Mouse (Mus musculus): ENCODE results near the gene Spo11. TPM values are rescaled to one million over a fixed set of nuclear protein-coding genes. Genes with fewer than 3 reads are reported as not detected.
A peak's percentile ranks its signal among the peaks of the same experiment; 100 is the strongest.

Spo11 gene
- polyA plus RNA-seq, 1 experiment from 2014 or later, result 0.26 TPM

GRCm38 (mm10) chr2:172960350-172960749, 17.1 kb upstream of the Spo11 start:
- H3K27ac ChIP-seq (ENCODE audit: poor library complexity, severe bottlenecking), result no peak overlapping the region
- H3K27me3 ChIP-seq (replicated peaks), result no peaks in the 10 kb centered on the region
- ATAC-seq (ENCODE audit: insufficient number of reproducible peaks, low FRiP score), result no peak
- WGBS, result 78% methylated on average over 3 of the region's 3 CpGs
- peaks cover 26% of the 10 kb centered on the region for H3K4me1 ChIP-seq (replicated peaks)
- H3K4me3 ChIP-seq, result no peak overlapping the region
- H3K36me3 ChIP-seq, result no peaks in the 10 kb centered on the region
- H3K4me2 ChIP-seq, result no peak overlapping the region
- H3K9ac ChIP-seq, result no peak overlapping the region
- peaks cover 15% of the 10 kb centered on the region for H3K9me3 ChIP-seq (replicated peaks)

DNA sequence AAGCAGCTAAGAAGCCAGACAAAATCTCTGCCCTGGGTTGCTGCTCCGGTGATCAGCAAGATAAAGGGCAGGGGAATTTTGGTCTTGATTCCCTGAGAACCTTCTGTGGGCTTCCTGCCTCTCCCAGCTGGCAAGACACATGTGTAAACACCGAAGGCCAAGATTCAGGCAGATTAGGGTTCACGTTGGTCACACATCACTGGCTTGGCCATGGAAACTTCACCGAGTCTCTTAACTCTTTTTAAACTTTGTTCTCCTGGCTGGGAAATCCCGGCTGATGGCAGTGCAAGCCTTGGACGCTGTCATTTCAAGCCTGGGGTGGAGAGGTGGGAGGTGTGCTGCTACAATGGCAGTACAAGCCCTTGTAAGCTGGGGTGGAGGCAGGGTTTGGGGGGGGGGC, 16.3 kb upstream of the Spo11 start:
- peaks cover 29% of the 10 kb centered on the region for H3K4me1 ChIP-seq (replicated peaks)
- H3K36me3 ChIP-seq, result no peaks in the 10 kb centered on the region
- no peak overlapping the region for H3K4me2 ChIP-seq
- H3K9me3 ChIP-seq (replicated peaks), result peaks cover 15% of the 10 kb centered on the region
- 53% methylated on average over 6 of the region's 6 CpGs for WGBS
- ATAC-seq (ENCODE audit: insufficient number of reproducible peaks, low FRiP score), result no peak
- no peak overlapping the region for H3K4me3 ChIP-seq
- no peaks in the 10 kb centered on the region for H3K27me3 ChIP-seq (replicated peaks)
- no peak overlapping the region for H3K9ac ChIP-seq
- H3K27ac ChIP-seq (ENCODE audit: poor library complexity, severe bottlenecking), result no peak overlapping the region

GRCm38 (mm10) chr2:172965249-172965648, 12.3 kb upstream of the Spo11 start:
- Histone ChIP-seq H3K27me3 (replicated peaks) (no peaks in the 10 kb centered on the region), H3K9ac (no peak overlapping the region), H3K36me3 (no peaks in the 10 kb centered on the region), H3K27ac (ENCODE audit: poor library complexity, severe bottlenecking) (no peak overlapping the region), H3K4me3 (no peak overlapping the region), H3K9me3 (replicated peaks) (peaks cover 7% of the 10 kb centered on the region; the same call in 1 of the 2 replicates), H3K4me1 (replicated peaks) (peaks cover 14% of the 10 kb centered on the region), H3K4me2 (no peak overlapping the region)
- ATAC-seq (ENCODE audit: insufficient number of reproducible peaks, low FRiP score), result no peak
- WGBS, result 39% methylated on average over 11 of the region's 11 CpGs

- peaks cover 14% of the 10 kb centered on the region for H3K4me1 ChIP-seq (replicated peaks)
- H3K9me3 ChIP-seq (replicated peaks), result no peaks in the 10 kb centered on the region
- no peaks in the 10 kb centered on the region for H3K27me3 ChIP-seq (replicated peaks)
- no peak overlapping the region for H3K9ac ChIP-seq
- H3K4me2 ChIP-seq, result no peak overlapping the region
- H3K36me3 ChIP-seq, result no peaks in the 10 kb centered on the region
- H3K27ac ChIP-seq (ENCODE audit: poor library complexity, severe bottlenecking), result no peak overlapping the region
- no peak overlapping the region for H3K4me3 ChIP-seq
- 78% methylated on average over 5 of the region's 5 CpGs for WGBS
- no peak for ATAC-seq (ENCODE audit: insufficient number of reproducible peaks, low FRiP score)
These were observed 11.0 kb upstream of the Spo11 start for GRCm38 (mm10) chr2:172966480-172966879.

DNA sequence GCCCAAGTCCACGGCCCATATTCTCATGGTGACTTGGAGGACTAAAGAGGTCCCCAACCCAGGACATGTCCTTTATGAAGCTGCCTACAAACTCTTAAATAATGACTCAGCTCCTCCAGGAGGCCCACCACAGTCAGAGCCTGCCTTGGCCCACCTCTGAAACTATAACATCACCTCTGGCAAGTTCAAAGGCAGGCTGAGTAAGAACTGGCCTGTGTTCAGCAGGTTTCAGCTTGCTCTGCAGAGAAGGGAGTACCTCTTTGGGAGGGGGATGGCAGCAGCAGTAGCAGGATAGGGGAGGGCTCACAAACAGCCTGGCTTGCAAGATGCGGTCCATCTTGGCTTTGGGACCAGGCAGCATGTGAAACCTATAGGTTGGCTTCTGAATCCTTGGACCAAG, 5.6 kb upstream of the Spo11 start:
- H3K9me3 ChIP-seq (replicated peaks), result no peaks in the 10 kb centered on the region
- no peaks in the 10 kb centered on the region for H3K27me3 ChIP-seq (replicated peaks)
- H3K9ac ChIP-seq, result no peak overlapping the region
- no peak overlapping the region for H3K4me2 ChIP-seq
- H3K36me3 ChIP-seq, result no peaks in the 10 kb centered on the region
- WGBS, result 88% methylated on average over 2 of the region's 2 CpGs
- H3K4me1 ChIP-seq (replicated peaks), result peaks cover 8% of the 10 kb centered on the region
- no peak for ATAC-seq (ENCODE audit: insufficient number of reproducible peaks, low FRiP score)
- H3K4me3 ChIP-seq, result no peak overlapping the region
- H3K27ac ChIP-seq (ENCODE audit: poor library complexity, severe bottlenecking), result no peak overlapping the region

- Histone ChIP-seq H3K9me3 (replicated peaks) (no peaks in the 10 kb centered on the region), H3K9ac (no peak overlapping the region), H3K27ac (ENCODE audit: poor library complexity, severe bottlenecking) (no peak overlapping the region), H3K27me3 (replicated peaks) (no peaks in the 10 kb centered on the region), H3K4me3 (no peak overlapping the region), H3K4me1 (replicated peaks) (peaks cover 24% of the 10 kb centered on the region), H3K4me2 (no peak overlapping the region), H3K36me3 (no peaks in the 10 kb centered on the region)
- 19% methylated on average over 7 of the region's 7 CpGs for WGBS
- ATAC-seq (ENCODE audit: insufficient number of reproducible peaks, low FRiP score), result no peak
These were observed 3.5 kb upstream of the Spo11 start for GRCm38 (mm10) chr2:172973806-172974565.

- peaks cover 24% of the 10 kb centered on the region for H3K4me1 ChIP-seq (replicated peaks)
- no peaks in the 10 kb centered on the region for H3K9me3 ChIP-seq (replicated peaks)
- no peak overlapping the region for H3K27ac ChIP-seq (ENCODE audit: poor library complexity, severe bottlenecking)
- no peaks in the 10 kb centered on the region for H3K27me3 ChIP-seq (replicated peaks)
- H3K4me2 ChIP-seq, result no peak overlapping the region
- H3K4me3 ChIP-seq, result no peak overlapping the region
- no peak for ATAC-seq (ENCODE audit: insufficient number of reproducible peaks, low FRiP score)
- H3K36me3 ChIP-seq, result no peaks in the 10 kb centered on the region
- WGBS, result 46% methylated on average over 7 of the region's 7 CpGs
- H3K9ac ChIP-seq, result no peak overlapping the region
These were observed 2.8 kb upstream of the Spo11 start for GRCm38 (mm10) chr2:172974701-172975100.

GRCm38 (mm10) chr2:172975159-172975558, 2.3 kb upstream of the Spo11 start:
- Histone ChIP-seq H3K4me3 (no peak overlapping the region), H3K36me3 (no peaks in the 10 kb centered on the region), H3K27ac (ENCODE audit: poor library complexity, severe bottlenecking) (no peak overlapping the region), H3K9me3 (replicated peaks) (no peaks in the 10 kb centered on the region), H3K4me2 (no peak overlapping the region), H3K9ac (no peak overlapping the region), H3K27me3 (replicated peaks) (no peaks in the 10 kb centered on the region), H3K4me1 (replicated peaks) (peaks cover 24% of the 10 kb centered on the region)
- ATAC-seq (ENCODE audit: insufficient number of reproducible peaks, low FRiP score), result no peak
- 62% methylated on average over 6 of the region's 6 CpGs for WGBS

GRCm38 (mm10) chr2:172976661-172977238, 750 bp upstream of the Spo11 start:
- H3K27ac ChIP-seq (ENCODE audit: poor library complexity, severe bottlenecking), result no peak overlapping the region
- H3K36me3 ChIP-seq, result no peaks in the 10 kb centered on the region
- no peak for ATAC-seq (ENCODE audit: insufficient number of reproducible peaks, low FRiP score)
- H3K4me3 ChIP-seq, result no peak overlapping the region
- H3K4me2 ChIP-seq, result peak overlapping the region; percentile 49
- 25% methylated on average over 7 of the region's 7 CpGs for WGBS
- H3K4me1 ChIP-seq (replicated peaks), result peaks cover 24% of the 10 kb centered on the region
- no peaks in the 10 kb centered on the region for H3K9me3 ChIP-seq (replicated peaks)
- H3K27me3 ChIP-seq (replicated peaks), result no peaks in the 10 kb centered on the region
- no peak overlapping the region for H3K9ac ChIP-seq

DNA sequence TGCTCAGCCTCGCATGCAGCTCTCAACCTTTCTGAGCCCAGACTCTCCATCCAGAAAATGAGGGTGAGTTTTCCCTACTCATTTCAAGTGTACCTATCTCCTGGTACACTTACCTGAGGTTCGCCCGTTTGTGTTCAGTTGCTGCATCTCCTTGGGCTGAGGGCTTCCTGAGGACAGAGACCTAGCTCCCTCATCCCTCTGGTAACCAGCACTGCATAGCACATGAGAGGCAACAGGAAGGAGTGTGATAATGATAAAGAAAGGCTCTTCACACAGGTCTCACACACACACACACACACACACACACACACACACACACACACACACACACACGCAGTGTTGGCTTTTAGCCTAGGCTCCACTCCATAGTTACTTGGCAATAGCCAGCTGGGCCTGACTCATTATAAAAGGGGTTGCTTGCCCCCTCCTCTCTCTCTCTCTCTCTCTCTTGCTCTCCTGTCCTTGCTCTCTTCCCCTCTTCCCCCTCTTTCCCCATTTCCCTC, 682 bp downstream of the Spo11 start:
- ATAC-seq (ENCODE audit: insufficient number of reproducible peaks, low FRiP score), result 0 out of 2 replicates have a peak, but pooled peaks have one; percentile 18
- H3K27me3 ChIP-seq (replicated peaks), result no peaks in the 10 kb centered on the region
- no peak overlapping the region for H3K4me2 ChIP-seq
- WGBS, result 56% methylated on average over 4 of the region's 4 CpGs
- H3K27ac ChIP-seq (ENCODE audit: poor library complexity, severe bottlenecking), result no peak overlapping the region
- no peak overlapping the region for H3K4me3 ChIP-seq
- peaks cover 30% of the 10 kb centered on the region for H3K4me1 ChIP-seq (replicated peaks)
- no peaks in the 10 kb centered on the region for H3K9me3 ChIP-seq (replicated peaks)
- H3K36me3 ChIP-seq, result no peaks in the 10 kb centered on the region
- H3K9ac ChIP-seq, result no peak overlapping the region; the same call in 1 of the 2 replicates

DNA sequence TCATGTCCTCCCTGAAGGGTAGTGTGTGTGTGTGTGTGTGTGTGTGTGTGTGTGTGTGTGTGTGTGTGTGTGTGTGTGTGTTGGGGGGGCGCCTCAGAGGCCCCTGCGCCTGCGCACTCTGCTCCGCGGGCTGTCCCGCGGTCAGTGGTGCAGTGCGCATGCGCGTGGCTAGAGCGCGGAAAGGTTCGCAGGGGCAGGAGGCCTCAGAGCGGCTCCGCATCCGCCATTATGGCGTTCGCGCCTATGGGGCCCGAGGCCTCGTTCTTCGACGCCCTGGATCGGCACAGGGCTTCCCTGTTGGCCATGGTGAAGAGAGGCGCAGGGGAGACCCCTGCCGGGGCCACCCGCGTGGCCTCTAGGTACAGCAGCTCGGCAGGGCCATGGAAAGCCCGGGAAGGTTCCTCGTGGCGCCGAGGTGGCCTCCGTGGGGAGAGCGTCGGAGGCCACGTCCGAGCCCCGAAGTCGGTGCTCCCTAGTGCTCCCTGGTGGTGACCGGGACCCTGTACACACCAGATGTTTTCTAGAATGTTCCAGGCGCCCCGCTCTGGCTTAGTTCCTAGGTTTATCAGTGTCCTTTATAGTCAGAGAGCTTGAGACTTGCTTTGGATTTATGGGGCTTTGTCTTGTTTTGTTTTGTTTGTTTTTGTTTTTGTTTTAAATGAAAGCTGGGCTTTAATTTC, 2.3 kb downstream of the Spo11 start:
- WGBS, result 85% methylated on average over 42 of the region's 43 CpGs

More for the DNA sequence above, 2.3 kb downstream of the Spo11 start:
- Histone ChIP-seq H3K4me3 (no peak overlapping the region), H3K27ac (ENCODE audit: poor library complexity, severe bottlenecking) (no peak overlapping the region), H3K4me1 (replicated peaks) (peaks cover 34% of the 10 kb centered on the region), H3K36me3 (no peaks in the 10 kb centered on the region), H3K9ac (no peak overlapping the region), H3K4me2 (no peak overlapping the region), H3K9me3 (replicated peaks) (no peaks in the 10 kb centered on the region), H3K27me3 (replicated peaks) (no peaks in the 10 kb centered on the region)
- no peak for ATAC-seq (ENCODE audit: insufficient number of reproducible peaks, low FRiP score)
